Mouse (Mus musculus) megakaryocyte, embryonic 14.5 days (primary cell): ENCODE results near the gene Rcan2.

ENCODE experiments used
- FLI1 ChIP-seq: IDR thresholded peaks from 2 replicates; pipeline ENCODE4 v1.6.1; 2012; ENCODE audit warnings: low read length, inconsistent platforms, mixed read lengths
- GATA1 ChIP-seq: IDR thresholded peaks from 3 replicates; pipeline ENCODE4 v1.6.1; 2012; ENCODE audit warnings: mixed read lengths, low read length, inconsistent platforms, borderline replicate concordance

GRCm38 (mm10) chr17:44057123-44057522 lies 256.0 kb downstream of the Rcan2 start:
- TF ChIP-seq GATA1 (no peak), FLI1 (no peak)
